Mouse (Mus musculus): ENCODE results near the gene 4933425L06Rik. TPM values are rescaled to one million over a fixed set of nuclear protein-coding genes. Genes with fewer than 3 reads are reported as not detected.

4933425L06Rik gene
- polyA plus RNA-seq, 1 experiment from 2014 or later = not detected

GRCm38 (mm10) chr13:105054941-105055309 is 27.0 kb upstream of the 4933425L06Rik start:
- no peaks in the 10 kb centered on the region for H3K9me3 ChIP-seq (ENCODE audit: control insufficient read depth, low read length)
- H3K4me2 ChIP-seq (ENCODE audit: low read depth, low read length) = peak overlapping the region; percentile 97
- H3K27me3 ChIP-seq (replicated peaks; ENCODE audit: control insufficient read depth, insufficient read depth, low read length) = peaks cover 12% of the 10 kb centered on the region; the same call in 1 of the 2 replicates
- WGBS = under 1% methylated on average over 8 of the region's 8 CpGs
- no peaks in the 10 kb centered on the region for H3K36me3 ChIP-seq (ENCODE audit: control insufficient read depth, insufficient read depth, low read length)
- H3K27ac ChIP-seq (ENCODE audit: low read length) = peak overlapping the region; percentile 34
- peak overlapping the region; percentile 71 for H3K4me3 ChIP-seq (ENCODE audit: low read length)
- peak; percentile 43 for ATAC-seq
- H3K9ac ChIP-seq (ENCODE audit: low read depth, low read length) = peak overlapping the region; percentile 71; the same call in 1 of the 2 replicates
- 0 out of 2 replicates have a peak, but pooled peaks cover 3% of the 10 kb centered on the region for H3K4me1 ChIP-seq (ENCODE audit: control insufficient read depth, insufficient read depth, low read length)

DNA sequence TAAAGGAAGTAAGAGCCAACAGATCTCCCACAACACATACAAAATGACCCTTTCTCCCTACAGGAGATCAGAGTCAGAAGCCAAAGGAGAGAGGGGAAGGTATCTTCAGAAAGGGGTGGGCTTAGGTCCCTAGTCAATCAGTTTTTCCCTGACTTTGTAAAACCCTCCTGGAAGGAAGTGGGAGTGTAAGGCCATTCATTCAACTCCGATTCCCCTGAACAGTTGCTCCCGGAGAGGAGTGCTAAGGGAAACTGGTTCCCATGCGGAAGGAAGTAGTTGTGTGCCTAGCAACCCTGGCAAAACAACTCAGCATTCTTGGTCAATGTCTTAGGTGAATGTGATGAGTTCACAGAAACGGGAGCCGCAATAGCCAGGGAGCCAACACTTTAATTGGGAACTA is 26.5 kb upstream of the 4933425L06Rik start:
- peaks cover 12% of the 10 kb centered on the region; the same call in 1 of the 2 replicates for H3K27me3 ChIP-seq (replicated peaks; ENCODE audit: control insufficient read depth, insufficient read depth, low read length)
- H3K9ac ChIP-seq (ENCODE audit: low read depth, low read length) = no peak overlapping the region
- H3K27ac ChIP-seq (ENCODE audit: low read length) = no peak overlapping the region
- no peak overlapping the region; the same call in 1 of the 2 replicates for H3K4me3 ChIP-seq (ENCODE audit: low read length)
- peak overlapping the region; percentile 97 for H3K4me2 ChIP-seq (ENCODE audit: low read depth, low read length)
- no peaks in the 10 kb centered on the region for H3K9me3 ChIP-seq (ENCODE audit: control insufficient read depth, low read length)
- H3K4me1 ChIP-seq (ENCODE audit: control insufficient read depth, insufficient read depth, low read length) = 0 out of 2 replicates have a peak, but pooled peaks cover 3% of the 10 kb centered on the region
- WGBS = 21% methylated on average over 5 of the region's 5 CpGs
- H3K36me3 ChIP-seq (ENCODE audit: control insufficient read depth, insufficient read depth, low read length) = no peaks in the 10 kb centered on the region
- no peak; the same call in 1 of the 2 replicates for ATAC-seq

DNA sequence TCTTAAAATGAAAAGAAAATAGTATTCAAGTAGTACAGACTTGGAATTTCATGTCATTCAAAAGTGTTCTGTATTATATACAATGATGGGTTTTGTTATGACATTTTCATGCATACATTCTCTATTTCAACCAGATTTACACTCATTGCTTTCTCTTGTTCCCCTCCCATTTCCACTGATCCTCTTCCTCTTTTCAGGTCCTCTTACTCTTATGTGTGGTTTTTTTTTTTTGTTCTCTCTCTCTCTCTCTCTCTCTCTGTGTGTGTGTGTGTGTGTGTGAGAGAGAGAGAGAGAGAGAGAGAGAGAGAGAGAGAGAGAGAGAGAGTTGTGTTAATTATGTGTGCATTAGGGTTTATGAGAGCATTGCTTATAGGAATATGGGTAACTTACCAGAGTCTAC is 15.8 kb upstream of the 4933425L06Rik start:
- H3K27me3 ChIP-seq (replicated peaks; ENCODE audit: control insufficient read depth, insufficient read depth, low read length) = no peaks in the 10 kb centered on the region
- H3K4me2 ChIP-seq (ENCODE audit: low read depth, low read length) = no peak overlapping the region
- H3K4me3 ChIP-seq (ENCODE audit: low read length) = no peak overlapping the region
- no peak overlapping the region for H3K27ac ChIP-seq (ENCODE audit: low read length)
- H3K9ac ChIP-seq (ENCODE audit: low read depth, low read length) = no peak overlapping the region
- H3K4me1 ChIP-seq (ENCODE audit: control insufficient read depth, insufficient read depth, low read length) = no peaks in the 10 kb centered on the region
- ATAC-seq = no peak
- no peaks in the 10 kb centered on the region for H3K9me3 ChIP-seq (ENCODE audit: control insufficient read depth, low read length)
- no peaks in the 10 kb centered on the region for H3K36me3 ChIP-seq (ENCODE audit: control insufficient read depth, insufficient read depth, low read length)

- Histone ChIP-seq H3K9me3 (ENCODE audit: control insufficient read depth, low read length) (no peaks in the 10 kb centered on the region), H3K4me3 (ENCODE audit: low read length) (no peak overlapping the region), H3K27ac (ENCODE audit: low read length) (no peak overlapping the region), H3K27me3 (replicated peaks; ENCODE audit: control insufficient read depth, insufficient read depth, low read length) (no peaks in the 10 kb centered on the region), H3K4me2 (ENCODE audit: low read depth, low read length) (no peak overlapping the region), H3K4me1 (ENCODE audit: control insufficient read depth, insufficient read depth, low read length) (no peaks in the 10 kb centered on the region), H3K36me3 (ENCODE audit: control insufficient read depth, insufficient read depth, low read length) (no peaks in the 10 kb centered on the region), H3K9ac (ENCODE audit: low read depth, low read length) (no peak overlapping the region)
- ATAC-seq = no peak
- WGBS = 68% methylated on average over 7 of the region's 7 CpGs
Observed at GRCm38 (mm10) chr13:105066890-105067845, 14.8 kb upstream of the 4933425L06Rik start.

DNA sequence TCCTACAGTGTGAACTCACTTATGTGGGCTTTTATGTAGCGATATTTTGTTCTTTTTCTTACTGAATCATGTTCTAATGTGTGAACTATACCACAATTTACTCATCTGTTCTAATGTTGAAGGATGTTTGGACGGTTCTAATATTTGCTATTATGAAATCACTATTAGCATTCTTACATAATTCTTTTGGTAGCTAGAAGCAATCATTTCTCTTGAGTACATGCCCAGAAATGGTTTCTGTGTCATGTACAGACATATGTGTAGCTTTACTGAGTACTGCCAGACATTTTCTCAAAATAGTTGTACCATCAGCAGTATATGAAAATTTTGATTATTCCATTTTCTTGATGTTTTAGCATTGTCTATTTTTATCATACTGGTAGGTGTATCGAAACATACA is 7.4 kb downstream of the 4933425L06Rik start:
- no peaks in the 10 kb centered on the region for H3K36me3 ChIP-seq (ENCODE audit: control insufficient read depth, insufficient read depth, low read length)
- no peaks in the 10 kb centered on the region for H3K9me3 ChIP-seq (ENCODE audit: control insufficient read depth, low read length)
- no peak for ATAC-seq
- H3K9ac ChIP-seq (ENCODE audit: low read depth, low read length) = no peak overlapping the region
- H3K4me1 ChIP-seq (ENCODE audit: control insufficient read depth, insufficient read depth, low read length) = no peaks in the 10 kb centered on the region
- no peak overlapping the region for H3K27ac ChIP-seq (ENCODE audit: low read length)
- H3K4me2 ChIP-seq (ENCODE audit: low read depth, low read length) = no peak overlapping the region
- no peak overlapping the region for H3K4me3 ChIP-seq (ENCODE audit: low read length)
- 88% methylated on average over 3 of the region's 3 CpGs for WGBS
- H3K27me3 ChIP-seq (replicated peaks; ENCODE audit: control insufficient read depth, insufficient read depth, low read length) = no peaks in the 10 kb centered on the region

GRCm38 (mm10) chr13:105096316-105096715 is 14.4 kb downstream of the 4933425L06Rik start:
- Histone ChIP-seq H3K27me3 (replicated peaks; ENCODE audit: control insufficient read depth, insufficient read depth, low read length) (no peaks in the 10 kb centered on the region), H3K4me1 (ENCODE audit: control insufficient read depth, insufficient read depth, low read length) (no peaks in the 10 kb centered on the region), H3K36me3 (ENCODE audit: control insufficient read depth, insufficient read depth, low read length) (no peaks in the 10 kb centered on the region), H3K4me2 (ENCODE audit: low read depth, low read length) (no peak overlapping the region), H3K27ac (ENCODE audit: low read length) (no peak overlapping the region), H3K4me3 (ENCODE audit: low read length) (no peak overlapping the region), H3K9ac (ENCODE audit: low read depth, low read length) (no peak overlapping the region), H3K9me3 (ENCODE audit: control insufficient read depth, low read length) (no peaks in the 10 kb centered on the region)
- 63% methylated on average over 2 of the region's 2 CpGs for WGBS
- no peak for ATAC-seq

DNA sequence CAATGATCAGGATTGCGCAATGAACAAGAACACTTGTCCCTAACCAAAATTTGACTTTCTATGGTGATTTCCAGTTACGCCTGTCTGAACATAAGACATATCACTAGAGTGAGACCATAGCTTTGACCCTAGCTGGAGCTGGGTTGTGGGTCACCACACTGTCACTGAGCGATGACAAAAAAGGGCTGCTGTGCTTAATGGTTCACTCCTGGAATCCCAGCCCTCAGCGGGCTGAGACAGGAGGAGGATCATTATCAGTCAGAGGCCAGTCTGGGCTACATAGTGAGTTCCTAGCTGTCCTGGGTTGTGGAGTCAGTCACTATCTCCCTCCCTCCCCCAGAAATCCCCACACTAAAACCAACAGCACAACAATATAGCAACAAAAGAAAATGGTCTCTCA is 18.8 kb downstream of the 4933425L06Rik start:
- no peak for ATAC-seq
- WGBS = 79% methylated on average over 4 of the region's 4 CpGs

DNA sequence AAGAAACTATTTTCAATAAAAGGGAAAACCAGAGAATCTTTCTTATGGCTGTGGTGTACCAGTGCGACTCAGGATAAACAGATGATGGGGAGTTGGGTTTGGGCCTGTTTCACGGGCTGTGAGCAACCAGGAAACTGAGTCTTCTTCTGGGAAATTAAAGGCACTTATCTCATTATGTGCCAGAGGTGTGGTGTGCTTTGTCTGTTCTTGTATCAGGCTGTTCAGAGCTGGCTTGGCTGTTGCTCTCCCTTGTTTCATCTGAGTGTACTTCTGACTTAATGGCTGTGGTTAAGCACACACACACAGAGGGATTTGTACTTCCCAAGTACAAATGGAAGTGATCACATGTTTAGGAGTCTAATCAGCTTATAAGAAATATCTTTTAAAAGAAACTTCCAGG is 22.5 kb downstream of the 4933425L06Rik start:
- no peak for ATAC-seq
- no peak overlapping the region for H3K4me2 ChIP-seq (ENCODE audit: low read depth, low read length)
- no peaks in the 10 kb centered on the region for H3K4me1 ChIP-seq (ENCODE audit: control insufficient read depth, insufficient read depth, low read length)
- no peaks in the 10 kb centered on the region for H3K36me3 ChIP-seq (ENCODE audit: control insufficient read depth, insufficient read depth, low read length)
- no peaks in the 10 kb centered on the region for H3K9me3 ChIP-seq (ENCODE audit: control insufficient read depth, low read length)
- no peak overlapping the region for H3K4me3 ChIP-seq (ENCODE audit: low read length)
- H3K9ac ChIP-seq (ENCODE audit: low read depth, low read length) = no peak overlapping the region
- no peak overlapping the region for H3K27ac ChIP-seq (ENCODE audit: low read length)
- H3K27me3 ChIP-seq (replicated peaks; ENCODE audit: control insufficient read depth, insufficient read depth, low read length) = no peaks in the 10 kb centered on the region
- 82% methylated on average over 2 of the region's 2 CpGs for WGBS

More for the DNA sequence above, 18.8 kb downstream of the 4933425L06Rik start:
- Histone ChIP-seq H3K9ac (ENCODE audit: low read depth, low read length) (no peak overlapping the region), H3K27ac (ENCODE audit: low read length) (no peak overlapping the region), H3K27me3 (replicated peaks; ENCODE audit: control insufficient read depth, insufficient read depth, low read length) (no peaks in the 10 kb centered on the region), H3K9me3 (ENCODE audit: control insufficient read depth, low read length) (no peaks in the 10 kb centered on the region), H3K4me2 (ENCODE audit: low read depth, low read length) (no peak overlapping the region), H3K36me3 (ENCODE audit: control insufficient read depth, insufficient read depth, low read length) (no peaks in the 10 kb centered on the region), H3K4me3 (ENCODE audit: low read length) (no peak overlapping the region), H3K4me1 (ENCODE audit: control insufficient read depth, insufficient read depth, low read length) (no peaks in the 10 kb centered on the region)

DNA sequence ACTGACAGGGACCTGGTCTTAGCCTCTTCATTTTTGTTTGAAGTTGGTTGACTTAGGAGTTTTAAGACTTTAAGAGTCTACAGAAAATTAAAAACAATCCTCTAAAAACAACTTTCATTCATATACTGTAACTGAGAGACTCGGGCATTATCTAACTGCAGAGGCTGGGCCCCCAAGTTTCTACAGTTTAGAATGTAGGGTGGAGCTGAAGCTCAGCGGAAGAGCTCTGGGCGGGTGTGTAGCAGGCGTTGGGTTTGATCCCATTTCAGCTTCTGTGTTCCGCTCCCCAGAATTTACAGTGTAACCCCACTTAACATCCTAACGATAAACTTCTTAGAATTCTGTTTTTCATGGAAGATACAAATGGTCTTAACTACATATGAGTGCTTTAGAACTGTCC is 29.7 kb downstream of the 4933425L06Rik start:
- no peaks in the 10 kb centered on the region for H3K27me3 ChIP-seq (replicated peaks; ENCODE audit: control insufficient read depth, insufficient read depth, low read length)
- WGBS = 92% methylated on average over 6 of the region's 6 CpGs
- H3K4me2 ChIP-seq (ENCODE audit: low read depth, low read length) = no peak overlapping the region
- no peak for ATAC-seq
- H3K36me3 ChIP-seq (ENCODE audit: control insufficient read depth, insufficient read depth, low read length) = no peaks in the 10 kb centered on the region
- H3K27ac ChIP-seq (ENCODE audit: low read length) = no peak overlapping the region
- H3K9me3 ChIP-seq (ENCODE audit: control insufficient read depth, low read length) = no peaks in the 10 kb centered on the region
- H3K9ac ChIP-seq (ENCODE audit: low read depth, low read length) = no peak overlapping the region
- no peak overlapping the region for H3K4me3 ChIP-seq (ENCODE audit: low read length)
- no peaks in the 10 kb centered on the region for H3K4me1 ChIP-seq (ENCODE audit: control insufficient read depth, insufficient read depth, low read length)
